8 mouse cellular contexts compared by ENCODE assay signal in genomic region chr7:141455610-141456314, GRCm38 (mm10). TPM values are rescaled to one million over a fixed set of nuclear protein-coding genes. Genes with fewer than 3 reads are reported as not detected.
DNase-seq lines count a peak whose midpoint lies in the region; ATAC-seq and TF ChIP-seq lines count a peak whose summit lies in the region.

No protein-coding gene starts in this region.

- peak overlapping the region; percentile 90 for H3K4me2 ChIP-seq in intestine, postnatal 0 days (replicated peaks; ENCODE audit: low read depth)
- H3K4me2 ChIP-seq in neural tube, embryonic 13.5 days = peak overlapping the region; percentile 89

- WGBS in intestine, postnatal 0 days = 1% methylated on average over 23 of the region's 23 CpGs
- under 1% methylated on average over 23 of the region's 23 CpGs for WGBS in lung, adult 2 months
- under 1% methylated on average over 23 of the region's 23 CpGs for WGBS in neural tube, embryonic 13.5 days

- no peaks in the 10 kb centered on the region for H3K27me3 ChIP-seq in intestine, postnatal 0 days (replicated peaks; ENCODE audit: control insufficient read depth, insufficient read depth, low read length)
- H3K27me3 ChIP-seq in neural tube, embryonic 13.5 days = peaks cover 23% of the 10 kb centered on the region

- no peaks in the 10 kb centered on the region; the same call in 1 of the 2 replicates for H3K4me1 ChIP-seq in intestine, postnatal 0 days (replicated peaks; ENCODE audit: control insufficient read depth, insufficient read depth, low read length)
- H3K4me1 ChIP-seq in lung, adult 2 months (ENCODE audit: control insufficient read depth, insufficient read depth, low read length) = peaks cover 22% of the 10 kb centered on the region
- peaks cover 24% of the 10 kb centered on the region for H3K4me1 ChIP-seq in neural tube, embryonic 13.5 days (replicated peaks)

- peak overlapping the region; percentile 86 for H3K4me3 ChIP-seq in intestine, postnatal 0 days (ENCODE audit: low read depth, low read length)
- peak overlapping the region; percentile 97 for H3K4me3 ChIP-seq in lung, adult 2 months (replicated peaks; ENCODE audit: extremely low read depth, low read depth, low read length)
- H3K4me3 ChIP-seq in neural tube, embryonic 13.5 days = peak overlapping the region; percentile 69

- ATAC-seq in common myeloid progenitor, adult 5-6 weeks (replicated peaks; ENCODE audit: low read depth, poor library complexity, severe bottlenecking) = peak; percentile 51
- ATAC-seq in intestine, postnatal 0 days = peak; percentile 60
- ATAC-seq in neural tube, embryonic 13.5 days (ENCODE audit: low read depth) = peak; percentile 52; the same call in 1 of the 2 replicates

- H3K36me3 ChIP-seq in intestine, postnatal 0 days (ENCODE audit: control insufficient read depth, insufficient read depth) = peaks cover 42% of the 10 kb centered on the region
- H3K36me3 ChIP-seq in neural tube, embryonic 13.5 days = peaks cover 36% of the 10 kb centered on the region

- DNase-seq in 416B (ENCODE audit: low read depth) = peak; percentile 83
- DNase-seq in Muller cell, postnatal 12 days (ENCODE audit: inconsistent ontology term) = peak; percentile 76
- peak; percentile 93 for DNase-seq in heart, adult 18-20 months
- peak; percentile 83 for DNase-seq in lung, adult 2 months
- no peak for DNase-seq in frontal cortex, postnatal 14 days (ENCODE audit: low spot score in 2 of 2)

- H3K9ac ChIP-seq in intestine, postnatal 0 days (ENCODE audit: low read depth, low read length) = peak overlapping the region; percentile 72
- H3K9ac ChIP-seq in neural tube, embryonic 13.5 days = peak overlapping the region; percentile 83

- peak; percentile 62; the same call in 1 of the 2 replicates for TF ChIP-seq POLR2A in lung, adult 2 months (IDR thresholded peaks at IDR 0.05; ENCODE audit: borderline replicate concordance, extremely low read depth, low read depth, low read length)

- no peaks in the 10 kb centered on the region for H3K9me3 ChIP-seq in intestine, postnatal 0 days (ENCODE audit: control insufficient read depth)
- H3K9me3 ChIP-seq in neural tube, embryonic 13.5 days = no peaks in the 10 kb centered on the region

- H3K27ac ChIP-seq in intestine, postnatal 0 days (ENCODE audit: low read depth, low read length) = peak overlapping the region; percentile 95
- peak overlapping the region; percentile 71 for H3K27ac ChIP-seq in neural tube, embryonic 13.5 days (replicated peaks)

- TF ChIP-seq CTCF in intestine, postnatal 0 days (IDR thresholded peaks at IDR 0.05; ENCODE audit: low read depth) = no peak
- no peak for TF ChIP-seq CTCF in lung, adult 2 months (IDR thresholded peaks at IDR 0.05; ENCODE audit: insufficient read depth, low read length)

RNA-seq across cellular contexts. Expression of gene Pnpla2, which starts 0.8 kb away (rescaled TPM):
- total RNA-seq in common myeloid progenitor, adult 5-6 weeks (2017) = 13.9 and 14.4 TPM in 2 replicates
- 100 to 1,000 TPM; 387 to 566 TPM for total RNA-seq in heart, adult 18-20 months (2021)
- polyA plus RNA-seq in intestine, postnatal 0 days (2015; fragmentation: Nextera tagmentation; extraction: Ambion mirVana) = 75.5 and 79.4 TPM in 2 replicates
- 289 and 356 TPM in 2 replicates for polyA plus RNA-seq in lung, adult 2 months (2012; rRNA removed)
- 17.1 and 17.6 TPM in 2 replicates for polyA plus RNA-seq in neural tube, embryonic 13.5 days (2015; fragmentation: Nextera tagmentation; extraction: Ambion mirVana)

RNA-seq across cellular contexts. Expression of gene Cracr2b, which starts 5.1 kb away (rescaled TPM):
- total RNA-seq in common myeloid progenitor, adult 5-6 weeks (2017) = 0.39 TPM in 1 of 2 replicates, not detected in the other
- total RNA-seq in heart, adult 18-20 months (2021) = 10 to 100 TPM; 22.5 to 23.3 TPM
- polyA plus RNA-seq in intestine, postnatal 0 days (2015; fragmentation: Nextera tagmentation; extraction: Ambion mirVana) = 12.6 and 12.7 TPM in 2 replicates
- polyA plus RNA-seq in lung, adult 2 months (2012; rRNA removed) = 177 and 239 TPM in 2 replicates
- polyA plus RNA-seq in neural tube, embryonic 13.5 days (2015; fragmentation: Nextera tagmentation; extraction: Ambion mirVana) = 5.3 and 9.8 TPM in 2 replicates

RNA-seq across cellular contexts. Expression of gene Rplp2, which starts 8.6 kb away (rescaled TPM):
- 2,332 and 2,799 TPM in 2 replicates for total RNA-seq in common myeloid progenitor, adult 5-6 weeks (2017)
- total RNA-seq in heart, adult 18-20 months (2021) = 1,000 to 10,000 TPM in 1 of 2 experiments, 100 to 1,000 TPM in 1; 998 to 1,000 TPM
- polyA plus RNA-seq in intestine, postnatal 0 days (2015; fragmentation: Nextera tagmentation; extraction: Ambion mirVana) = 968 and 992 TPM in 2 replicates
- 415 and 591 TPM in 2 replicates for polyA plus RNA-seq in lung, adult 2 months (2012; rRNA removed)
- 769 and 771 TPM in 2 replicates for polyA plus RNA-seq in neural tube, embryonic 13.5 days (2015; fragmentation: Nextera tagmentation; extraction: Ambion mirVana)

RNA-seq across cellular contexts. Expression of gene Cd151, which starts 11.4 kb away (rescaled TPM):
- 31.4 and 32.9 TPM in 2 replicates for total RNA-seq in common myeloid progenitor, adult 5-6 weeks (2017)
- 100 to 1,000 TPM; 320 to 330 TPM for total RNA-seq in heart, adult 18-20 months (2021)
- 27.6 and 29.3 TPM in 2 replicates for polyA plus RNA-seq in intestine, postnatal 0 days (2015; fragmentation: Nextera tagmentation; extraction: Ambion mirVana)
- 537 and 555 TPM in 2 replicates for polyA plus RNA-seq in lung, adult 2 months (2012; rRNA removed)
- 19.1 and 22.7 TPM in 2 replicates for polyA plus RNA-seq in neural tube, embryonic 13.5 days (2015; fragmentation: Nextera tagmentation; extraction: Ambion mirVana)

RNA-seq across cellular contexts. Expression of gene Pidd1, which starts 11.9 kb away (rescaled TPM):
- 8.3 and 14.3 TPM in 2 replicates for total RNA-seq in common myeloid progenitor, adult 5-6 weeks (2017)
- total RNA-seq in heart, adult 18-20 months (2021) = under 1 TPM; 0.21 to 0.42 TPM
- 1.4 and 1.6 TPM in 2 replicates for polyA plus RNA-seq in intestine, postnatal 0 days (2015; fragmentation: Nextera tagmentation; extraction: Ambion mirVana)
- 6.7 and 7.1 TPM in 2 replicates for polyA plus RNA-seq in lung, adult 2 months (2012; rRNA removed)
- polyA plus RNA-seq in neural tube, embryonic 13.5 days (2015; fragmentation: Nextera tagmentation; extraction: Ambion mirVana) = 3.8 and 3.9 TPM in 2 replicates

Comparison
In these comparisons a context has a peak if more than half of its experiments do, and no peak if none do; other contexts are left out.
1. DNase-seq: peak in 416B (single experiment), Muller cell, postnatal 12 days (single experiment), heart, adult 18-20 months (2 of 2) and lung, adult 2 months (single experiment); none in frontal cortex, postnatal 14 days (0 of 2).
2. RNA of gene Cracr2b, which starts 5.1 kb away (polyA plus RNA-seq): 177 to 239 TPM in lung, adult 2 months; 12.6 to 12.7 TPM in intestine, postnatal 0 days and 5.3 to 9.8 TPM in neural tube, embryonic 13.5 days; every median in the first group is over 10 times any median in the second.
3. Peak in every context shown above with its lines, with median percentiles within 50 percentile points of each other: ATAC-seq and H3K4me3 ChIP-seq.